Comparison of ENCODE assay signal across 14 mouse cellular contexts in the genomic region with DNA sequence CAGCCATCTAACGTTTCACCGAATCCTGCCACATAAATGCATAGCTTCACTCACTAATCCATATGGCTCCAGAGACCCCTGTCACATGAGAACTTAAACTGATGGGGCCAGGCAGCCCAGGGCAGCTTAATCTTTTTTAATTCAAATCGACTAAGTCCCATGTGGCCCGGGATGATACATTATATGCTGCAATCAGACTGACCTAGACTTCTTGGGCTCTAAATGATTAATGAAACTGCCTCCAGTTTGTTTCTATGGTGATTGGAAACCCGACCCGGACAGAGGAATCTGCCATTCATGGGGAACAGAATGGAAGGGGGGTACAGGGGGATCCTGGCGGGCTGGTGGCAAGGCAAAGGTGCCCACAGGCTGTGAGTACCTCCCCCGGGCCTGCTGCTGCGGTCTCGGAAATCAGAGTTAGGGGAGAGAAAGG.
DNase-seq lines count a peak whose midpoint lies in the region; ATAC-seq lines count a peak whose summit lies in the region.
"Had no signal": no experiment of that assay in that cellular context is flagged by ENCODE, and none has a peak within 500 bp of the region (broad histone marks: within the 10 kb centered on the region; RNA-seq: fewer than 3 reads in every experiment).

No protein-coding gene starts in this region.

- intact Hi-C loops in gastrocnemius, postnatal 36 days (cut with DNase I): no loop called here

- peak overlapping the region; percentile 55 for H3K4me2 ChIP-seq in kidney, embryonic 15.5 days
- peak overlapping the region; percentile 40 for H3K4me2 ChIP-seq in forebrain, embryonic 12.5 days
- peak overlapping the region; percentile 39 for H3K4me2 ChIP-seq in limb, embryonic 12.5 days
- H3K4me2 ChIP-seq in neural tube, embryonic 14.5 days (ENCODE audit: low read depth, low read length): peak overlapping the region; percentile 17; the same call in 1 of the 2 replicates
- H3K4me2 ChIP-seq: heart, embryonic 15.5 days had no signal

- H3K9me3 ChIP-seq in kidney, embryonic 15.5 days (replicated peaks): no peaks in the 10 kb centered on the region
- no peaks in the 10 kb centered on the region for H3K9me3 ChIP-seq in forebrain, embryonic 12.5 days
- H3K9me3 ChIP-seq in limb, embryonic 12.5 days: no peaks in the 10 kb centered on the region
- H3K9me3 ChIP-seq in neural tube, embryonic 14.5 days (ENCODE audit: control insufficient read depth, low read length): no peaks in the 10 kb centered on the region
- H3K9me3 ChIP-seq: heart, embryonic 15.5 days had no signal

- no peak for DNase-seq in kidney, adult 11 months
- no peak for DNase-seq in gastrocnemius, postnatal 36 days
- no peak for DNase-seq in layer of hippocampus, adult 9-10 months (ENCODE audit: low spot score)
- DNase-seq in ovary, postnatal 14 days (ENCODE audit: low spot score): no peak
- DNase-seq: right cerebral cortex, postnatal 4 days; thymus, adult 2 months had no signal

- H3K4me1 ChIP-seq in kidney, embryonic 15.5 days: peaks cover 26% of the 10 kb centered on the region
- H3K4me1 ChIP-seq in forebrain, embryonic 12.5 days: peaks cover 18% of the 10 kb centered on the region
- peaks cover 22% of the 10 kb centered on the region for H3K4me1 ChIP-seq in limb, embryonic 12.5 days (replicated peaks)
- H3K4me1 ChIP-seq in neural tube, embryonic 14.5 days (ENCODE audit: control insufficient read depth, insufficient read depth, low read length): peaks cover 7% of the 10 kb centered on the region; the same call in 1 of the 2 replicates
- H3K4me1 ChIP-seq: megakaryocyte, embryonic 14.5 days had no signal

- WGBS in kidney, embryonic 15.5 days: 8% methylated on average over 10 of the region's 10 CpGs
- 8% methylated on average over 10 of the region's 10 CpGs for WGBS in forebrain, embryonic 12.5 days
- WGBS in limb, embryonic 12.5 days: 8% methylated on average over 10 of the region's 10 CpGs
- 4% methylated on average over 10 of the region's 10 CpGs for WGBS in neural tube, embryonic 14.5 days

- H3K27ac ChIP-seq in kidney, embryonic 15.5 days: peak overlapping the region; percentile 86
- H3K27ac ChIP-seq in forebrain, embryonic 12.5 days: no peak overlapping the region
- H3K27ac ChIP-seq in limb, embryonic 12.5 days: no peak overlapping the region
- H3K27ac ChIP-seq in neural tube, embryonic 14.5 days (ENCODE audit: low read depth, low read length): no peak overlapping the region
- H3K27ac ChIP-seq: heart, embryonic 15.5 days; liver, embryonic 14.5 days had no signal

- peak overlapping the region; percentile 24 for H3K4me3 ChIP-seq in kidney, embryonic 15.5 days (replicated peaks)
- no peak overlapping the region for H3K4me3 ChIP-seq in forebrain, embryonic 12.5 days (replicated peaks)
- H3K4me3 ChIP-seq in limb, embryonic 12.5 days (replicated peaks): no peak overlapping the region
- no peak overlapping the region for H3K4me3 ChIP-seq in neural tube, embryonic 14.5 days (ENCODE audit: low read depth, low read length)
- H3K4me3 ChIP-seq: erythroblast, embryonic 14.5 days; heart, embryonic 15.5 days; megakaryocyte, embryonic 14.5 days had no signal

- peaks cover 25% of the 10 kb centered on the region for H3K27me3 ChIP-seq in kidney, embryonic 15.5 days
- H3K27me3 ChIP-seq in forebrain, embryonic 12.5 days: no peaks in the 10 kb centered on the region; the same call in 1 of the 2 replicates
- H3K27me3 ChIP-seq in limb, embryonic 12.5 days: peaks cover 37% of the 10 kb centered on the region
- no peaks in the 10 kb centered on the region for H3K27me3 ChIP-seq in neural tube, embryonic 14.5 days (ENCODE audit: control insufficient read depth, insufficient read depth, low read length)
- H3K27me3 ChIP-seq: heart, embryonic 15.5 days had no signal

- H3K9ac ChIP-seq in kidney, embryonic 15.5 days: no peak overlapping the region
- peak overlapping the region; percentile 33; the same call in 1 of the 2 replicates for H3K9ac ChIP-seq in forebrain, embryonic 12.5 days
- no peak overlapping the region for H3K9ac ChIP-seq in limb, embryonic 12.5 days (replicated peaks)
- H3K9ac ChIP-seq in neural tube, embryonic 14.5 days (replicated peaks; ENCODE audit: low read depth, low read length): no peak overlapping the region
- H3K9ac ChIP-seq: heart, embryonic 15.5 days; liver, embryonic 14.5 days had no signal

- ATAC-seq in kidney, embryonic 15.5 days (replicated peaks; ENCODE audit: low FRiP score): peak; percentile 80
- ATAC-seq in forebrain, embryonic 12.5 days (ENCODE audit: low FRiP score): peak; percentile 55; the same call in 1 of the 2 replicates
- peak; percentile 78 for ATAC-seq in limb, embryonic 12.5 days (ENCODE audit: insufficient number of reproducible peaks, insufficient read depth, low FRiP score, low TSS enrichment, low read depth)
- ATAC-seq in neural tube, embryonic 14.5 days (ENCODE audit: low read depth): peak; percentile 69

- H3K36me3 ChIP-seq in kidney, embryonic 15.5 days: no peaks in the 10 kb centered on the region
- H3K36me3 ChIP-seq in forebrain, embryonic 12.5 days (replicated peaks): no peaks in the 10 kb centered on the region
- H3K36me3 ChIP-seq in limb, embryonic 12.5 days: no peaks in the 10 kb centered on the region
- H3K36me3 ChIP-seq in neural tube, embryonic 14.5 days (ENCODE audit: control insufficient read depth, insufficient read depth, low read length): no peaks in the 10 kb centered on the region
- H3K36me3 ChIP-seq: heart, embryonic 15.5 days had no signal
